Mouse (Mus musculus) effector memory CD4-positive, alpha-beta T cell, adult 7 months (primary cell): Measurements from ENCODE around the gene Ccdc7a. TPM values are rescaled to one million over a fixed set of nuclear protein-coding genes. Genes with fewer than 3 reads are reported as not detected.

ENCODE experiments used
- polyA plus RNA-seq: library from polyadenylated mRNA; unstranded; fragments of 100-300 nt; shearing (Covaris generic); gene quantifications from one replicate; pipeline ENCODE4 v1.2.1, GENCODE M21; 2017

Gene Ccdc7a
- polyA plus RNA-seq: not detected

GRCm38 (mm10) chr8:129065417-129065816 is at the start of gene Ccdc7a:
Gene Ccdc7a (minus strand): TSS chr8:129065517.

DNA sequence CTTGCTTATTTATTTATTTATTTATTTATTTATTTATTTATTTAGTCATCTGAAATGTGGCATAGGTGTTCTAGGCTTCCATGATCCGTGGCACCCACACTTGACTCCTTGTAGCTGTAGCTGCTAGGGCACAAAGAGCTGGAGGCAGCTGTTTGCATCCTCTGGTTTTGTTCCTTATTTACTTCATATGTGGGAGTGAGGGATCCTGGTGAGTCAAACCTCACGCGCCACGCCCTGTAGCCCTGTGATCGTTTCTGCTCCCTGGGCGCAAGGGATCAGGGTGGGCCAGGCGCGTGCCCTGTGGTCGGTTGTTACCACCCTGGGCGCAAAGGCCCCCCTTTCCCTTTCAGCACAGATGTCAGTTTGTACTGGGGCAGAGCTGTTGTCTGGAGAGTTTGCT is 1.5 kb upstream of the Ccdc7a start, which contains the start of gene Ccdc7b:
Ccdc7b (plus strand) TSS at position 301 of the 400 bp plus-strand sequence.

DNA sequence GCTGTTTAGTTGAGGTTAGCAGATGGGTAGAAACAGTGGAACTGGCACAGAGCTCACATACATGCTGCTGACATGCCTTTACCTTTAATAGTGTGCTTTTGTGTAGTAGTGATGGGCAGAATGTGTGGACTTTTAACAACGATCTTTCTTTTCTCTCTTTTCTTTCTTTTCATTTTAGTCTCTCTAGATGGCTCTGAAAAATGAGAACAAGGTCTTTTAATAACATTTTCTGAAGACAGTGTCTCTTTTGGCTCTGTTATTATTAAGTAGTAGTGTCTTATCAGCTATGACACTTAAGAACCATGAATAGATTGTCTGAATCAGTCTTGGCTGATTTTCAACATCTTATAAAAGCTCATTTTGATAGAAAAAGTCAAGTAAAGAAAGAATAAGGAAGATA is 266.7 kb downstream of the Ccdc7a start, which contains the start of gene Gm3952:
Gm3952 (minus strand) TSS at position 101 of the 400 bp plus-strand sequence.

GRCm38 (mm10) chr8:128685507-128686428 is 379.5 kb downstream of the Ccdc7a start, which contains the start of gene Itgb1:
Gene Itgb1 (plus strand): TSS chr8:128685654.

Other genes starting within 250 kb of the Ccdc7a start
- gene Ccdc7b, start 1.6 kb upstream of the Ccdc7a start, polyA plus RNA-seq: not detected
- not detected for gene Gm10999, start 66.1 kb upstream of the Ccdc7a start, polyA plus RNA-seq
- 11.0 TPM for gene 2610044O15Rik8, start 168.9 kb upstream of the Ccdc7a start, polyA plus RNA-seq